Mouse (Mus musculus): Measurements from ENCODE around the gene Tmem39a. TPM values are rescaled to one million over a fixed set of nuclear protein-coding genes. Genes with fewer than 3 reads are reported as not detected.

Tmem39a gene
- total RNA-seq (2012; rRNA removed) = 34.2 and 38.1 TPM in 2 replicates
- 100 to 1,000 TPM; 116 to 352 TPM for polyA plus RNA-seq (2012; ENCODE audit: insufficient read depth in 1 of 2, insufficient read length in 2 of 2, low read depth in 1 of 2, low replicate concordance in 2 of 2, missing spikeins in 1 of 2)

- H3K4me1 ChIP-seq (ENCODE audit: control insufficient read depth in 1 of 2, insufficient read depth in 2 of 2, low read length in 2 of 2) = no peaks in the 10 kb centered on the region; a peak in 1 of 4 replicates
- peaks cover 16 to 23% of the 10 kb centered on the region in 2 experiments for H3K27me3 ChIP-seq (ENCODE audit: control insufficient read depth in 1 of 2, insufficient read depth in 2 of 2, low read length in 2 of 2)
- H3K79me2 ChIP-seq (ENCODE audit: control insufficient read depth, insufficient read depth, low read length, poor library complexity) = peaks cover 6% of the 10 kb centered on the region
- peaks cover 0 to 5% of the 10 kb centered on the region in 2 experiments; a peak in 1 of 4 replicates for H3K36me3 ChIP-seq (ENCODE audit: control insufficient read depth in 1 of 2, insufficient read depth in 2 of 2, low read length in 2 of 2)
- TF ChIP-seq JUND (IDR thresholded peaks at IDR 0.05; ENCODE audit: low read depth, low read length) (no peak), CHD1 (IDR thresholded peaks at IDR 0.05; ENCODE audit: low read depth, low read length) (no peak), EP300 (IDR thresholded peaks at IDR 0.05; ENCODE audit: low read depth in 1 of 2, low read length in 2 of 2) (no peak), USF1 (IDR thresholded peaks at IDR 0.05; ENCODE audit: low read depth, low read length) (no peak), MYC (IDR thresholded peaks at IDR 0.05; ENCODE audit: low read depth, low read length) (no peak), RCOR1 (IDR thresholded peaks at IDR 0.05; ENCODE audit: low read depth, low read length) (no peak), MXI1 (IDR thresholded peaks at IDR 0.05; ENCODE audit: low read depth, low read length) (no peak), MAZ (IDR thresholded peaks at IDR 0.05; ENCODE audit: low read depth, low read length) (no peak), MYB (IDR thresholded peaks at IDR 0.05; ENCODE audit: low read depth, low read length) (no peak), CHD2 (IDR thresholded peaks at IDR 0.05; ENCODE audit: low read length) (no peak), E2F4 (IDR thresholded peaks at IDR 0.05; ENCODE audit: borderline replicate concordance, low read depth, low read length) (no peak), MEF2A (IDR thresholded peaks at IDR 0.05; ENCODE audit: extremely low read depth, insufficient replicate concordance, low read depth, low read length, poor library complexity, severe bottlenecking) (no peak), POLR2A (IDR thresholded peaks at IDR 0.05; ENCODE audit: control insufficient read depth in 1 of 2, insufficient read depth in 1 of 2, low read depth in 1 of 2, low read length in 2 of 2, poor library complexity in 1 of 2) (no peak), USF2 (IDR thresholded peaks at IDR 0.05; ENCODE audit: borderline replicate concordance in 1 of 2, insufficient read depth in 1 of 2, low read depth in 1 of 2, low read length in 2 of 2) (no peak), ZC3H11A (IDR thresholded peaks at IDR 0.05; ENCODE audit: low read depth, low read length) (no peak), ZNF384 (IDR thresholded peaks at IDR 0.05; ENCODE audit: low read depth, low read length) (no peak), GABPA (IDR thresholded peaks at IDR 0.05; ENCODE audit: low read depth, low read length) (no peak), MAX (IDR thresholded peaks at IDR 0.05; ENCODE audit: low read length) (no peak), POLR2AphosphoS2 (IDR thresholded peaks at IDR 0.05; ENCODE audit: low read length) (no peak)
- H3K27ac ChIP-seq (ENCODE audit: control insufficient read depth, low read depth, low read length) = no peak within 1 kb of the TSS
- no peak within 1 kb of the TSS for H3K4me3 ChIP-seq (ENCODE audit: control insufficient read depth in 1 of 2, insufficient read depth in 1 of 2, low read depth in 2 of 2, low read length in 2 of 2)
- no peak within 1 kb of the TSS for H3K9ac ChIP-seq (ENCODE audit: control insufficient read depth, low read depth, low read length, poor library complexity, severe bottlenecking)
- no peaks in the 10 kb centered on the region for H3K9me3 ChIP-seq (replicated peaks; ENCODE audit: insufficient read depth, low read length)
- no peak for DNase-seq (ENCODE audit: low read depth, low spot score)
These were observed at the start of gene Tmem39a for GRCm38 (mm10) chr16:38558221-38558748. Gene Tmem39a, plus strand, starts transcription at chr16:38558698.

GRCm38 (mm10) chr16:38510846-38511245 is 47.7 kb upstream of the Tmem39a start:
- no peaks in the 10 kb centered on the region for H3K4me1 ChIP-seq (ENCODE audit: control insufficient read depth in 1 of 2, insufficient read depth in 2 of 2, low read length in 2 of 2)
- H3K79me2 ChIP-seq (ENCODE audit: control insufficient read depth, insufficient read depth, low read length, poor library complexity) = no peaks in the 10 kb centered on the region
- H3K36me3 ChIP-seq (ENCODE audit: control insufficient read depth in 1 of 2, insufficient read depth in 2 of 2, low read length in 2 of 2) = peaks cover 0 to 6% of the 10 kb centered on the region in 2 experiments; a peak in 2 of 4 replicates
- DNase-seq (ENCODE audit: low read depth, low spot score) = no peak
- H3K27ac ChIP-seq (ENCODE audit: control insufficient read depth, low read depth, low read length) = no peak overlapping the region
- H3K4me3 ChIP-seq (ENCODE audit: control insufficient read depth in 1 of 2, insufficient read depth in 1 of 2, low read depth in 2 of 2, low read length in 2 of 2) = no peak overlapping the region
- H3K9me3 ChIP-seq (replicated peaks; ENCODE audit: insufficient read depth, low read length) = no peaks in the 10 kb centered on the region
- H3K9ac ChIP-seq (ENCODE audit: control insufficient read depth, low read depth, low read length, poor library complexity, severe bottlenecking) = no peak overlapping the region
- H3K27me3 ChIP-seq (ENCODE audit: control insufficient read depth in 1 of 2, insufficient read depth in 2 of 2, low read length in 2 of 2) = no peaks in the 10 kb centered on the region
- TF ChIP-seq MAZ (IDR thresholded peaks at IDR 0.05; ENCODE audit: low read depth, low read length) (no peak), RCOR1 (IDR thresholded peaks at IDR 0.05; ENCODE audit: low read depth, low read length) (no peak), MYC (IDR thresholded peaks at IDR 0.05; ENCODE audit: low read depth, low read length) (no peak), MEF2A (IDR thresholded peaks at IDR 0.05; ENCODE audit: extremely low read depth, insufficient replicate concordance, low read depth, low read length, poor library complexity, severe bottlenecking) (no peak), HCFC1 (IDR thresholded peaks at IDR 0.05; ENCODE audit: low read depth, low read length) (no peak), TCF12 (IDR thresholded peaks at IDR 0.05; ENCODE audit: low read depth, low read length) (no peak)

All from MEL (cell line).